Mouse (Mus musculus): ENCODE measurements around the gene Naa38. TPM values are rescaled to one million over a fixed set of nuclear protein-coding genes. Genes with fewer than 3 reads are reported as not detected.

Naa38 gene
- polyA plus RNA-seq, 1 experiment from 2014 or later: 142 TPM

DNA sequence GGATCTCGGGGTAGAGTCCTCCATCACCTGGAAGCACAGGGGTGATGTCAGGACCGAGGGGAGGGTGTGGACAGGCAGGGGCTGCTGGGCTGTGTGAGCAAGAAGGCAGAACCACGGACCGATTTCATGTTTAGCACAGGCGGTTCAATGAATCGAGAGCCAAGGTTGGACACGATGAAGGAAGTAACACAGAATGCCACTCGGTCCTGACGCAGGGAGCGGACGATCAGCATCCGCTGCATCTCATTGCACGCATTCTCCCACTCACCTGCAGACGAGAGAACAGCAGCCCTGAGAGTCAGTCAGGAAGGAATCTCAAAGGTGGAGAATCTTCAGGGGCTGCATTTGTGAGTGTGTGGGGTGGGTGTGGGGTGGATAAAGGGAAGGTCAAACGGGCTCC, 35.3 kb downstream of the Naa38 start:
- no peak for DNase-seq (ENCODE audit: low spot score)
- H3K27ac ChIP-seq (ENCODE audit: low read depth, low read length): no peak overlapping the region
- WGBS: 89% methylated on average over 15 of the region's 15 CpGs
- H3K27me3 ChIP-seq (replicated peaks; ENCODE audit: control insufficient read depth, insufficient read depth, low read length): no peaks in the 10 kb centered on the region
- H3K36me3 ChIP-seq (ENCODE audit: control insufficient read depth, insufficient read depth, low read length): no peaks in the 10 kb centered on the region
- no peak overlapping the region for H3K9ac ChIP-seq (ENCODE audit: low read length)
- ATAC-seq: no peak
- no peaks in the 10 kb centered on the region for H3K9me3 ChIP-seq (replicated peaks; ENCODE audit: control insufficient read depth, low read length)
- no peak overlapping the region for H3K4me3 ChIP-seq (ENCODE audit: low read depth, low read length)
- no peak overlapping the region for H3K4me2 ChIP-seq (ENCODE audit: low read length)
- no peaks in the 10 kb centered on the region for H3K4me1 ChIP-seq (ENCODE audit: control insufficient read depth, insufficient read depth, low read length)

GRCm38 (mm10) chr11:69431829-69432639, 36.7 kb downstream of the Naa38 start:
- H3K9ac ChIP-seq (ENCODE audit: low read length): no peak overlapping the region
- H3K4me1 ChIP-seq (ENCODE audit: control insufficient read depth, insufficient read depth, low read length): no peaks in the 10 kb centered on the region
- 23% methylated on average over 11 of the region's 11 CpGs for WGBS
- ATAC-seq (peak; percentile 94), DNase-seq (ENCODE audit: low spot score) (peak; percentile 96)
- H3K27me3 ChIP-seq (replicated peaks; ENCODE audit: control insufficient read depth, insufficient read depth, low read length): no peaks in the 10 kb centered on the region
- H3K9me3 ChIP-seq (replicated peaks; ENCODE audit: control insufficient read depth, low read length): no peaks in the 10 kb centered on the region
- H3K4me3 ChIP-seq (ENCODE audit: low read depth, low read length): no peak overlapping the region
- no peak overlapping the region for H3K4me2 ChIP-seq (ENCODE audit: low read length)
- no peaks in the 10 kb centered on the region for H3K36me3 ChIP-seq (ENCODE audit: control insufficient read depth, insufficient read depth, low read length)
- no peak overlapping the region for H3K27ac ChIP-seq (ENCODE audit: low read depth, low read length)

DNA sequence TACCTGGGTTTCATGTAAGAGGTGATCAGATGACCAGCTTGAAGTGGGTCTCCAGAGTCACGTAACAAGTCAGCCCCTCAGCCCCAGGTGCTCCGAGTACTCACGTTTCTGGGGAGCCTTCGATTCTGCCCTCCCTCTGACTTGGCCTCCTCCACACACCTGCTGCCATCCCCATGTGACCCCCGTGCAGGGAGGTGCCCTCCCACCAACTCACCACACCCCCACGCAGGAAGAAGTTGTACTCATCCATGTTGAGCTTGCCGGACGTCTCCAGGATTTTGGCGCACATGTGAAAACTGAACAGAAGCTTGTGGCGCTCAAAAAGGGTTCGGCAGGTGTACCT, 37.3 kb downstream of the Naa38 start:
- 80% methylated on average over 11 of the region's 11 CpGs for WGBS

GRCm38 (mm10) chr11:69433189-69433588, 37.9 kb downstream of the Naa38 start:
- DNase-seq (ENCODE audit: low spot score): no peak
- Histone ChIP-seq H3K4me1 (ENCODE audit: control insufficient read depth, insufficient read depth, low read length) (no peaks in the 10 kb centered on the region), H3K4me2 (ENCODE audit: low read length) (no peak overlapping the region), H3K27ac (ENCODE audit: low read depth, low read length) (no peak overlapping the region), H3K27me3 (replicated peaks; ENCODE audit: control insufficient read depth, insufficient read depth, low read length) (no peaks in the 10 kb centered on the region), H3K4me3 (ENCODE audit: low read depth, low read length) (no peak overlapping the region), H3K9me3 (replicated peaks; ENCODE audit: control insufficient read depth, low read length) (no peaks in the 10 kb centered on the region), H3K36me3 (ENCODE audit: control insufficient read depth, insufficient read depth, low read length) (no peaks in the 10 kb centered on the region), H3K9ac (ENCODE audit: low read length) (no peak overlapping the region)
- no peak for ATAC-seq
- WGBS: 79% methylated on average over 6 of the region's 6 CpGs

More for the DNA sequence above, 37.3 kb downstream of the Naa38 start:
- ATAC-seq: peak; percentile 29; the same call in 1 of the 2 replicates
- Histone ChIP-seq H3K9me3 (replicated peaks; ENCODE audit: control insufficient read depth, low read length) (no peaks in the 10 kb centered on the region), H3K4me2 (ENCODE audit: low read length) (no peak overlapping the region), H3K9ac (ENCODE audit: low read length) (no peak overlapping the region), H3K4me1 (ENCODE audit: control insufficient read depth, insufficient read depth, low read length) (no peaks in the 10 kb centered on the region), H3K27me3 (replicated peaks; ENCODE audit: control insufficient read depth, insufficient read depth, low read length) (no peaks in the 10 kb centered on the region), H3K4me3 (ENCODE audit: low read depth, low read length) (no peak overlapping the region), H3K27ac (ENCODE audit: low read depth, low read length) (no peak overlapping the region), H3K36me3 (ENCODE audit: control insufficient read depth, insufficient read depth, low read length) (no peaks in the 10 kb centered on the region)
- no peak for DNase-seq (ENCODE audit: low spot score)

DNA sequence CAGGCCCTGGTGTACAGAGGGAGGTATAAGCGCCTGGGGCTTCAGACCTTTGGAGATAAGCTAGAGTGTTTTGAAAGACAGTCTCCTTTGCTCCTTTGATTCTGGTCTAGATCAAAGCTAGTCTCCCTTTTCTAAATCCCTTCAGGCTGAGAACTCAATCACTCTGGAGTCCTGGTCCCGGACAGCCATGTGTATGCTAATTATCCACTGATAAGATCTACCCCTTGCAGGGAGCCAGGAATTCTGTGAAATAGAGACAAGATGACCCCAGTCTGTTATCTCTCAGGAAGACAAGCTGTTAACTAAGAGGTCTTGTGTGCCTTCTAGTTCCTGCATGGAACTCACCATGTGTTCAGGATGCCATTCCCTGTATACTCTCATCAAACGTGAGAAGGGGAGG, 42.0 kb downstream of the Naa38 start:
- Histone ChIP-seq H3K9ac (ENCODE audit: low read length) (no peak overlapping the region), H3K36me3 (ENCODE audit: control insufficient read depth, insufficient read depth, low read length) (no peaks in the 10 kb centered on the region), H3K27ac (ENCODE audit: low read depth, low read length) (no peak overlapping the region), H3K4me3 (ENCODE audit: low read depth, low read length) (no peak overlapping the region), H3K9me3 (replicated peaks; ENCODE audit: control insufficient read depth, low read length) (no peaks in the 10 kb centered on the region), H3K27me3 (replicated peaks; ENCODE audit: control insufficient read depth, insufficient read depth, low read length) (no peaks in the 10 kb centered on the region), H3K4me1 (ENCODE audit: control insufficient read depth, insufficient read depth, low read length) (no peaks in the 10 kb centered on the region), H3K4me2 (ENCODE audit: low read length) (no peak overlapping the region)
- DNase-seq (ENCODE audit: low spot score) (no peak), ATAC-seq (no peak)
- WGBS: 57% methylated on average over 3 of the region's 3 CpGs

DNA sequence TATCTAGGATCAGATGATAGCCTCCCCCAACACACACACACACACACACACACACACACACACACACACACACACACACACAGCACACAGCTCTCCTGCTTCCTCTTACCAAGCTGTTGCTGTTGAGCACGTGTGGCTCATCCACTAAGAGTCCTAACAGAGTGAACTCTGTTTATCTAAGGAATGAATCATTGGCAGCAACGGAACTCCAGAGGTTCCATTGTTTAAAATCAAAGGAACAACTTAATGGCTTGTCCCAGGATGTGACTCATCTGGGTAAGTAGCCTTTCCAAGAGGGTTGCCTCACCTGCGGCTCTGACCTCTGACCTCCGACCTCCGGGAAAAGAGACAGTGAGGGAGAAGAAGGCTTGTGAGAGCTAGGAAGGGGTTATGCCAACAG, 48.0 kb downstream of the Naa38 start:
- Histone ChIP-seq H3K4me3 (ENCODE audit: low read depth, low read length) (no peak overlapping the region), H3K9me3 (replicated peaks; ENCODE audit: control insufficient read depth, low read length) (no peaks in the 10 kb centered on the region), H3K27ac (ENCODE audit: low read depth, low read length) (no peak overlapping the region), H3K4me2 (ENCODE audit: low read length) (no peak overlapping the region), H3K4me1 (ENCODE audit: control insufficient read depth, insufficient read depth, low read length) (no peaks in the 10 kb centered on the region), H3K36me3 (ENCODE audit: control insufficient read depth, insufficient read depth, low read length) (no peaks in the 10 kb centered on the region), H3K27me3 (replicated peaks; ENCODE audit: control insufficient read depth, insufficient read depth, low read length) (no peaks in the 10 kb centered on the region), H3K9ac (ENCODE audit: low read length) (no peak overlapping the region)
- WGBS: 61% methylated on average over 5 of the region's 5 CpGs
- ATAC-seq (no peak), DNase-seq (ENCODE audit: low spot score) (no peak)

Other genes with a start within 250 kb of the Naa38 start
- 0.15 TPM in 1 of 2 replicates, not detected in the other for gene Alox12b, start 238.5 kb upstream of the Naa38 start, polyA plus RNA-seq (2014; fragmentation: Nextera tagmentation; extraction: Ambion mirVana)
- 0.08 TPM in 1 of 2 replicates, not detected in the other for gene Alox8, start 197.6 kb upstream of the Naa38 start, polyA plus RNA-seq (2014; fragmentation: Nextera tagmentation; extraction: Ambion mirVana)
- gene Gucy2e, start 158.5 kb upstream of the Naa38 start, polyA plus RNA-seq (2014; fragmentation: Nextera tagmentation; extraction: Ambion mirVana): 0.35 and 0.41 TPM in 2 replicates
- 13.9 and 18.9 TPM in 2 replicates for gene Cntrob, start 71.7 kb upstream of the Naa38 start, polyA plus RNA-seq (2014; fragmentation: Nextera tagmentation; extraction: Ambion mirVana)
- gene Trappc1, start 71.5 kb upstream of the Naa38 start, polyA plus RNA-seq (2014; fragmentation: Nextera tagmentation; extraction: Ambion mirVana): 188 and 243 TPM in 2 replicates
- 3.3 and 3.9 TPM in 2 replicates for gene Kcnab3, start 69.2 kb upstream of the Naa38 start, polyA plus RNA-seq (2014; fragmentation: Nextera tagmentation; extraction: Ambion mirVana)
- 126 and 146 TPM in 2 replicates for gene Rnf227, start 55.0 kb upstream of the Naa38 start, polyA plus RNA-seq (2014; fragmentation: Nextera tagmentation; extraction: Ambion mirVana)
- gene Chd3, start 26.1 kb upstream of the Naa38 start, polyA plus RNA-seq (2014; fragmentation: Nextera tagmentation; extraction: Ambion mirVana): 70.3 and 77.3 TPM in 2 replicates
- gene Cyb5d1, start 144 bp downstream of the Naa38 start, polyA plus RNA-seq (2014; fragmentation: Nextera tagmentation; extraction: Ambion mirVana): 31.1 and 36.4 TPM in 2 replicates
- gene Tmem88, start 2.7 kb downstream of the Naa38 start, polyA plus RNA-seq (2014; fragmentation: Nextera tagmentation; extraction: Ambion mirVana): 4.7 and 5.7 TPM in 2 replicates
- 28.7 and 38.2 TPM in 2 replicates for gene Kdm6b, start 18.2 kb downstream of the Naa38 start, polyA plus RNA-seq (2014; fragmentation: Nextera tagmentation; extraction: Ambion mirVana)
- 2.7 and 3.8 TPM in 2 replicates for gene Dnah2, start 153.6 kb downstream of the Naa38 start, polyA plus RNA-seq (2014; fragmentation: Nextera tagmentation; extraction: Ambion mirVana)
- 38.6 and 48.2 TPM in 2 replicates for gene Efnb3, start 164.7 kb downstream of the Naa38 start, polyA plus RNA-seq (2014; fragmentation: Nextera tagmentation; extraction: Ambion mirVana)
- 24.6 and 29.3 TPM in 2 replicates for gene Wrap53, start 184.8 kb downstream of the Naa38 start, polyA plus RNA-seq (2014; fragmentation: Nextera tagmentation; extraction: Ambion mirVana)
- gene Trp53, start 184.9 kb downstream of the Naa38 start, polyA plus RNA-seq (2014; fragmentation: Nextera tagmentation; extraction: Ambion mirVana): 111 and 113 TPM in 2 replicates
- gene Atp1b2, start 210.5 kb downstream of the Naa38 start, polyA plus RNA-seq (2014; fragmentation: Nextera tagmentation; extraction: Ambion mirVana): 22.0 and 31.5 TPM in 2 replicates
- gene Shbg, start 222.4 kb downstream of the Naa38 start, polyA plus RNA-seq (2014; fragmentation: Nextera tagmentation; extraction: Ambion mirVana): not detected in 2 replicates
- 17.6 and 18.2 TPM in 2 replicates for gene Sat2, start 226.5 kb downstream of the Naa38 start, polyA plus RNA-seq (2014; fragmentation: Nextera tagmentation; extraction: Ambion mirVana)
- 34.2 and 35.0 TPM in 2 replicates for gene Fxr2, start 237.5 kb downstream of the Naa38 start, polyA plus RNA-seq (2014; fragmentation: Nextera tagmentation; extraction: Ambion mirVana)

Measured in forebrain, embryonic 14.5 days (tissue).